Mouse (Mus musculus) erythroblast, embryonic 14.5 days (primary cell): ENCODE results near the gene Rbfox1.

ENCODE experiments used
- GATA1 ChIP-seq: IDR thresholded peaks from 2 replicates; pipeline ENCODE4 v1.6.1; 2012; ENCODE audit warnings: low read length, inconsistent platforms, mixed read lengths
- TAL1 ChIP-seq: IDR thresholded peaks from 3 replicates; pipeline ENCODE4 v1.6.1; 2012; ENCODE audit warnings: low read length, inconsistent platforms, mixed read lengths

DNA sequence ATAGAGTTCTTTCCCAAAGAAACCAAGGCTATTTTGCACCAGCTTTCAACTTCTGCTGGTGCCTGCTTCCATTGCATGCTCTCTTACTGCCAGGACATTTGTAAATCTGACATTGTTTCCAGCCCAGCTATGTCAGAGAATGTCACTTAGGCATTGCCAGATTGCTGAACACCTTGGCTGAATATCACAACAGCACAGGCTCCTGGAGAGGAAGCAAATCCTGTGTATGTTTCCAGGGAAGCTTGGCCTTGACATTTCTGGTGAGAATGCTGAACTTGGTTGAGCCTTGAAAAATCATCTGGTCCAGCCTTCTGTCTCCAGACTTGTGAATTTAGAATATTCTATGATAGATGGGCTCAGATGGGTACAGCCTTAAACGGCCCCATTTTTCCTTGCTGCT lies 1217.3 kb downstream of the Rbfox1 start:
- TF ChIP-seq GATA1, result no peak
- no peak for TF ChIP-seq TAL1
